Mouse (Mus musculus) liver, embryonic 15.5 days (tissue): ENCODE results near the gene Serac1. TPM values are rescaled to one million over a fixed set of nuclear protein-coding genes. Genes with fewer than 3 reads are reported as not detected.
"Not testable (repeated sequence)": the region's sequence is repeated elsewhere in the genome, so short reads cannot be mapped to it uniquely, and the experiment has no call there.

Experiments
- ATAC-seq: fragments of 200-750 bp; cut with Nextera tagmentation; 2 replicates; pipeline ENCODE4 v1.8.0; 2017; ENCODE audit warnings: moderate number of reproducible peaks, mild to moderate bottlenecking, moderate library complexity; ENCODE audit not compliant: insufficient read depth
- H3K27ac ChIP-seq: fragments of 300-500 bp; sonication (generic); replicated peaks from 2 replicates; pipeline ENCODE4 v1.5.1; 2015; ENCODE audit warnings: mild to moderate bottlenecking, inconsistent platforms
- H3K27me3 ChIP-seq: fragments of 300-500 bp; sonication (generic); 2 replicates; pipeline ENCODE4 v1.6.1; 2015; ENCODE audit warnings: mild to moderate bottlenecking, inconsistent platforms
- H3K36me3 ChIP-seq: fragments of 300-500 bp; sonication (generic); replicated peaks from 2 replicates; pipeline ENCODE4 v1.6.1; 2015; ENCODE audit warnings: moderate library complexity, mild to moderate bottlenecking, inconsistent platforms
- H3K4me1 ChIP-seq: fragments of 300-500 bp; sonication (generic); replicated peaks from 2 replicates; pipeline ENCODE4 v1.6.1; 2015; ENCODE audit warnings: inconsistent platforms
- H3K4me2 ChIP-seq: fragments of 300-500 bp; sonication (generic); 2 replicates; pipeline ENCODE4 v1.6.1; 2015; ENCODE audit warnings: moderate library complexity, mild to moderate bottlenecking, inconsistent platforms
- H3K4me3 ChIP-seq: fragments of 300-500 bp; sonication (generic); replicated peaks from 2 replicates; pipeline ENCODE4 v1.5.1; 2015; ENCODE audit warnings: mild to moderate bottlenecking, inconsistent platforms
- H3K9ac ChIP-seq: fragments of 300-500 bp; sonication (generic); 2 replicates; pipeline ENCODE4 v1.6.1; 2015; ENCODE audit warnings: moderate library complexity, mild to moderate bottlenecking, inconsistent platforms
- H3K9me3 ChIP-seq: fragments of 300-500 bp; sonication (generic); replicated peaks from 2 replicates; pipeline ENCODE4 v1.6.1; 2016; ENCODE audit warnings: inconsistent platforms
- WGBS: fragments of 180-500 bp; shearing (Covaris S2); methylation state at CpG from one replicate; pipeline ENCODE4 v1.1.7; 2015; ENCODE audit warnings: mixed read lengths; ENCODE audit not compliant: insufficient replicate concordance; 5-methylcytosine and 5-hydroxymethylcytosine counted together
- polyA plus RNA-seq: library from polyadenylated mRNA; unstranded; fragments of >200 nt; fragmentation: Nextera tagmentation; extraction: Ambion mirVana; gene quantifications from 2 replicates; pipeline ENCODE4 v1.2.1, GENCODE M21; 2015

The Serac1 gene
- polyA plus RNA-seq, 1 experiment from 2014 or later: 1.0 TPM

- Histone ChIP-seq H3K36me3 (peaks cover 12% of the 10 kb centered on the region; the same call in 1 of the 2 replicates), H3K27ac (no peak overlapping the region), H3K4me3 (no peak overlapping the region), H3K27me3 (no peaks in the 10 kb centered on the region), H3K9me3 (no peaks in the 10 kb centered on the region), H3K9ac (no peak overlapping the region), H3K4me2 (no peak overlapping the region), H3K4me1 (no peaks in the 10 kb centered on the region)
- WGBS: 66% methylated on average over 2 of the region's 2 CpGs
- ATAC-seq: no peak
These were observed 13.5 kb downstream of the Serac1 start for GRCm38 (mm10) chr17:6066021-6066420.

DNA sequence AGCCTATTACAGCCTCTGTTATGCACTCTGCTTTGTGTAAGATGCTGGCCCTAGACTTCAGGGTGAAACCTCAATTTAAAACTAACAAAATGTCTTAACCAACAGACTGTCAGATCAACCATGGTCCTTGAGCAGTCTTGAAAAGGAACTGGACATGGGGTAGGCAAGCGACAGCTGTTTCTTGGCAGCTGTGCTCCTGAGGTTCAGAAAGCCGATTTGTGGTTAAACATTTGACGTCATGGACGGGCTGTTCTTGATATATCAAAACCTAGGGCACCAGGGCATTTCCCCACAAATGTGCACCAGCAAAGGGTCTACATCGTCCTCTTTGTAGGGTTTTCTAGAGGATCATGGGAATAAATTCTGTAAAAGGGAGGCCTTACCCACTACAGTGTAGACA is 16.0 kb downstream of the Serac1 start:
- peaks cover 12% of the 10 kb centered on the region; the same call in 1 of the 2 replicates for H3K36me3 ChIP-seq
- no peaks in the 10 kb centered on the region for H3K27me3 ChIP-seq
- no peak overlapping the region for H3K4me3 ChIP-seq
- 57% methylated on average over 5 of the region's 5 CpGs for WGBS
- H3K4me2 ChIP-seq: no peak overlapping the region
- H3K27ac ChIP-seq: no peak overlapping the region
- no peak for ATAC-seq
- no peak overlapping the region for H3K9ac ChIP-seq
- no peaks in the 10 kb centered on the region for H3K4me1 ChIP-seq
- H3K9me3 ChIP-seq: no peaks in the 10 kb centered on the region

GRCm38 (mm10) chr17:6062793-6063192 is 16.7 kb downstream of the Serac1 start:
- Histone ChIP-seq H3K4me3 (no peak overlapping the region), H3K9ac (no peak overlapping the region), H3K36me3 (peaks cover 12% of the 10 kb centered on the region; the same call in 1 of the 2 replicates), H3K4me1 (no peaks in the 10 kb centered on the region), H3K9me3 (no peaks in the 10 kb centered on the region), H3K4me2 (no peak overlapping the region), H3K27me3 (no peaks in the 10 kb centered on the region), H3K27ac (no peak overlapping the region)
- WGBS: 76% methylated on average over 8 of the region's 8 CpGs
- no peak for ATAC-seq

DNA sequence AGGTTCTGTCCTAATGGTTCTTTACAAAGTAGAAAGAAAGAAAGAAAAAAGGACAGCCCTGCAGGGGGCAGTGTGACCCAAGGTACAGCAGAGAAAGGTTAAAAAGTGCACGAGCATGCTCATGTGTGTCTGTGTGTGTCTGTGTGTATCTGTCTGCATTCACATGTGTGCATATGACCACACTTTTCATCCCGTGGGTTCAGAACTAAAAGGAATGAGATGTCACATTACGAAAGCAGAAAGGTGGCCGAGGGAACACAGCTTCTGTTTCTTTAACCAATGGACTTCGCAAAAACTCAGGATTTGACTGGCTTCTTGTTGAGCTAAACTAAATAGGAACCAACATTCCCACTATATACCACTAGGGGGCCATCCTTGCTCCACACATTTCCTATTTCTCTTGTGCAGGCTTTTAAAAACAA is 24.6 kb downstream of the Serac1 start:
- H3K9ac ChIP-seq: no peak overlapping the region

GRCm38 (mm10) chr17:6052801-6053200 is 26.7 kb downstream of the Serac1 start:
- H3K27me3 ChIP-seq: no peaks in the 10 kb centered on the region
- H3K4me3 ChIP-seq: no peak overlapping the region
- no peak overlapping the region for H3K4me2 ChIP-seq
- H3K36me3 ChIP-seq: no peaks in the 10 kb centered on the region
- H3K9me3 ChIP-seq: no peaks in the 10 kb centered on the region
- WGBS: 68% methylated on average over 4 of the region's 4 CpGs
- H3K27ac ChIP-seq: no peak overlapping the region
- H3K9ac ChIP-seq: no peak overlapping the region
- no peak for ATAC-seq
- no peaks in the 10 kb centered on the region for H3K4me1 ChIP-seq

More for the DNA sequence above, 24.6 kb downstream of the Serac1 start:
- no peaks in the 10 kb centered on the region for H3K36me3 ChIP-seq
- ATAC-seq: no peak
- WGBS: 22% methylated on average over 5 of the region's 5 CpGs
- no peak overlapping the region for H3K4me2 ChIP-seq
- H3K9me3 ChIP-seq: no peaks in the 10 kb centered on the region
- H3K4me1 ChIP-seq: no peaks in the 10 kb centered on the region
- no peaks in the 10 kb centered on the region for H3K27me3 ChIP-seq
- H3K4me3 ChIP-seq: no peak overlapping the region
- H3K27ac ChIP-seq: no peak overlapping the region

DNA sequence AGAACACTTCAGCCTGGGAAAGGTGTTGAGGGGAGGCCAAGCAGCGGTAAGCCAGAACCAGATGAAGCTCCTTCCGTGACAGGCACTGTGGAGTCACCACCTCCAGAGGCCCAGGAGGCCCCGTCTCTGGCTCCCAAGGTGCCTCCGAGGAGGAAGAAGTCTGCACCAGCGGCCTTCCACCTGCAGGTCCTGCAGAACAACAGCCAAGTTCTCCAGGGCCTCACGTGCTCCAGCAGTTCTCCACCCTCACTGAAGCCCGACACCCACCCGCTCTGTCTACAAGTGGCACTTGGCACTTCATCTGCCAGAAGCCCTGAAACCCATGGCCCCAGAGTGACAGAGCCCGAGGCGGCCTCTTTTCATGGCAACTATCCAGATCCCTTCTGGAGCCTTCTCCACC is 42.0 kb downstream of the Serac1 start:
- Histone ChIP-seq H3K9me3 (no peaks in the 10 kb centered on the region), H3K27me3 (no peaks in the 10 kb centered on the region), H3K4me3 (no peak overlapping the region), H3K4me1 (no peaks in the 10 kb centered on the region), H3K4me2 (no peak overlapping the region), H3K9ac (no peak overlapping the region), H3K36me3 (no peaks in the 10 kb centered on the region; the same call in 1 of the 2 replicates), H3K27ac (no peak overlapping the region)
- WGBS: 76% methylated on average over 10 of the region's 10 CpGs
- ATAC-seq: no peak

DNA sequence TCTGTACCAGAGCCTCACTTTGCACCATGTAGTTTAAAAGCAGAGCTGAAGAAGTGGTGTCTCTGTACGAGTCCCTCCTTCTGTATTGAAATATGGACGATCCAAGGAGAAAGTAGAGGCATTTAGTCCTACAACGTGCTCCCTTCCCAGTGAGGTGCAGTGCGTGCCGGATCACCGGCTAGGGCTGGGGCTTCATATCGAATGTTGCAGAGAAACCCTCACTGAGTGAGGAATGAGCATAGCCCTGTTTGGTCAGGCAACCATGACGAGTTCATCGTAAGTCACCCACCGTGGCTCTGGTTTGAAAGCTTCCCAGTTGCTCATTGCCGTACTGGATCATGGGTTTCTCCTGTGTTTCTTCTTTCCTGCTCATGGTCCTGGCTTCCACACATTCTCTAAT is 42.7 kb downstream of the Serac1 start:
- H3K9ac ChIP-seq: no peak overlapping the region
- no peaks in the 10 kb centered on the region for H3K9me3 ChIP-seq
- no peaks in the 10 kb centered on the region for H3K4me1 ChIP-seq
- no peaks in the 10 kb centered on the region; the same call in 1 of the 2 replicates for H3K36me3 ChIP-seq
- no peak overlapping the region for H3K4me3 ChIP-seq
- WGBS: 73% methylated on average over 11 of the region's 11 CpGs
- no peak overlapping the region for H3K4me2 ChIP-seq
- ATAC-seq: no peak
- no peaks in the 10 kb centered on the region for H3K27me3 ChIP-seq
- H3K27ac ChIP-seq: no peak overlapping the region

GRCm38 (mm10) chr17:6036458-6036857 is 43.1 kb downstream of the Serac1 start:
- H3K27me3 ChIP-seq: no peaks in the 10 kb centered on the region
- H3K9me3 ChIP-seq: no peaks in the 10 kb centered on the region
- no peaks in the 10 kb centered on the region for H3K4me1 ChIP-seq
- H3K9ac ChIP-seq: no peak overlapping the region
- H3K4me3 ChIP-seq: no peak overlapping the region
- H3K4me2 ChIP-seq: no peak overlapping the region
- no peaks in the 10 kb centered on the region; the same call in 1 of the 2 replicates for H3K36me3 ChIP-seq
- H3K27ac ChIP-seq: no peak overlapping the region
- no peak for ATAC-seq
- WGBS: 70% methylated on average over 8 of the region's 8 CpGs

- no peak overlapping the region for H3K9ac ChIP-seq
- no peaks in the 10 kb centered on the region; the same call in 1 of the 2 replicates for H3K36me3 ChIP-seq
- H3K27ac ChIP-seq: no peak overlapping the region
- H3K4me3 ChIP-seq: no peak overlapping the region
- 57% methylated on average over 8 of the region's 8 CpGs for WGBS
- ATAC-seq: no peak
- no peaks in the 10 kb centered on the region for H3K9me3 ChIP-seq
- no peaks in the 10 kb centered on the region for H3K4me1 ChIP-seq
- H3K27me3 ChIP-seq: no peaks in the 10 kb centered on the region
- H3K4me2 ChIP-seq: no peak overlapping the region
These were observed 43.9 kb downstream of the Serac1 start for GRCm38 (mm10) chr17:6035661-6036060.

GRCm38 (mm10) chr17:6025831-6026230 is 53.7 kb downstream of the Serac1 start:
- WGBS: 66% methylated on average over 7 of the region's 7 CpGs
- no peak overlapping the region for H3K9ac ChIP-seq
- H3K36me3 ChIP-seq: peaks cover 14% of the 10 kb centered on the region; the same call in 1 of the 2 replicates
- H3K27me3 ChIP-seq: no peaks in the 10 kb centered on the region
- ATAC-seq: no peak
- no peak overlapping the region for H3K27ac ChIP-seq
- no peak overlapping the region for H3K4me2 ChIP-seq
- H3K4me3 ChIP-seq: no peak overlapping the region
- no peaks in the 10 kb centered on the region for H3K9me3 ChIP-seq
- no peaks in the 10 kb centered on the region for H3K4me1 ChIP-seq

- H3K9me3 ChIP-seq, H3K4me2 ChIP-seq, H3K4me3 ChIP-seq, ATAC-seq, H3K27ac ChIP-seq, H3K27me3 ChIP-seq, H3K9ac ChIP-seq, H3K36me3 ChIP-seq: not testable (repeated sequence)
- WGBS: 42% methylated on average over 5 of the region's 5 CpGs
- peaks cover 14% of the 10 kb centered on the region for H3K4me1 ChIP-seq
These were observed 58.2 kb downstream of the Serac1 start for GRCm38 (mm10) chr17:6021374-6021789.

- Histone ChIP-seq H3K36me3 (no peaks in the 10 kb centered on the region; the same call in 1 of the 2 replicates), H3K9me3 (no peaks in the 10 kb centered on the region), H3K27me3 (no peaks in the 10 kb centered on the region), H3K27ac (no peak overlapping the region), H3K4me3 (no peak overlapping the region), H3K4me2 (no peak overlapping the region), H3K9ac (no peak overlapping the region), H3K4me1 (peaks cover 19% of the 10 kb centered on the region)
- WGBS: 39% methylated on average over 7 of the region's 7 CpGs
- ATAC-seq: no peak
These were observed 58.9 kb downstream of the Serac1 start for GRCm38 (mm10) chr17:6020636-6021035.
